Mouse (Mus musculus): ENCODE measurements around the gene Cdx4. TPM values are rescaled to one million over a fixed set of nuclear protein-coding genes. Genes with fewer than 3 reads are reported as not detected.

Gene Cdx4
- polyA plus RNA-seq, 1 experiment from 2014 or later, result not detected

- 75% methylated on average over 3 of the region's 3 CpGs for WGBS
- H3K9me3 ChIP-seq (ENCODE audit: control insufficient read depth, low read length), result no peaks in the 10 kb centered on the region
- no peak overlapping the region for H3K4me3 ChIP-seq (ENCODE audit: low read length)
- ATAC-seq (ENCODE audit: low read depth), result no peak
- no peak overlapping the region for H3K9ac ChIP-seq (ENCODE audit: low read length)
- H3K4me1 ChIP-seq (replicated peaks; ENCODE audit: control insufficient read depth, insufficient read depth, low read length), result no peaks in the 10 kb centered on the region
- no peak overlapping the region for H3K4me2 ChIP-seq (ENCODE audit: low read depth, low read length)
- no peaks in the 10 kb centered on the region for H3K36me3 ChIP-seq (ENCODE audit: control insufficient read depth, insufficient read depth, low read length)
- peaks cover 51% of the 10 kb centered on the region for H3K27me3 ChIP-seq (ENCODE audit: control insufficient read depth, insufficient read depth, low read depth, low read length)
- H3K27ac ChIP-seq (ENCODE audit: low read length), result no peak overlapping the region
Observed at GRCm38 (mm10) chrX:103325900-103326299, 4.7 kb downstream of the Cdx4 start.

DNA sequence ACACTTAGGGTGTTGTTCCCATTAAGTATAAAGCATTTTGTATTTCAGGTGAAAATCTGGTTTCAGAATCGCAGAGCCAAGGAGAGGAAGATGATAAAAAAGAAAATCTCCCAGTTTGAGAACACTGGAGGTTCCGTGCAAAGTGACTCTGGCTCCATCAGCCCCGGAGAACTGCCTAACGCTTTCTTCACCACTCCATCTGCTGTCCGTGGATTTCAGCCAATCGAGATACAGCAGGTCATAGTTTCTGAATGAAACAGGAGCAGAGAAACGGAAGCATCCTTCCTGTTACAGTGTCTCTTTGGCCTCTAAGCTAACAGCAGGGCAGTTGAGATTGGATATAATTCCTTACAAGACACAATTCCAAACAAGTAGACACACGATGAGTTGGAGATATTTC lies 8.2 kb downstream of the Cdx4 start:
- H3K9me3 ChIP-seq (ENCODE audit: control insufficient read depth, low read length), result no peaks in the 10 kb centered on the region
- H3K36me3 ChIP-seq (ENCODE audit: control insufficient read depth, insufficient read depth, low read length), result no peaks in the 10 kb centered on the region
- no peak overlapping the region for H3K4me2 ChIP-seq (ENCODE audit: low read depth, low read length)
- 55% methylated on average over 8 of the region's 8 CpGs for WGBS
- no peak overlapping the region for H3K9ac ChIP-seq (ENCODE audit: low read length)
- H3K27ac ChIP-seq (ENCODE audit: low read length), result no peak overlapping the region
- ATAC-seq (ENCODE audit: low read depth), result no peak
- H3K27me3 ChIP-seq (ENCODE audit: control insufficient read depth, insufficient read depth, low read depth, low read length), result peaks cover 29% of the 10 kb centered on the region
- H3K4me1 ChIP-seq (replicated peaks; ENCODE audit: control insufficient read depth, insufficient read depth, low read length), result no peaks in the 10 kb centered on the region
- no peak overlapping the region for H3K4me3 ChIP-seq (ENCODE audit: low read length)

GRCm38 (mm10) chrX:103331125-103331858 lies 10.1 kb downstream of the Cdx4 start:
- Histone ChIP-seq H3K4me3 (ENCODE audit: low read length) (no peak overlapping the region), H3K4me1 (replicated peaks; ENCODE audit: control insufficient read depth, insufficient read depth, low read length) (no peaks in the 10 kb centered on the region), H3K27me3 (ENCODE audit: control insufficient read depth, insufficient read depth, low read depth, low read length) (peaks cover 20% of the 10 kb centered on the region), H3K27ac (ENCODE audit: low read length) (no peak overlapping the region), H3K36me3 (ENCODE audit: control insufficient read depth, insufficient read depth, low read length) (no peaks in the 10 kb centered on the region), H3K4me2 (ENCODE audit: low read depth, low read length) (no peak overlapping the region), H3K9ac (ENCODE audit: low read length) (no peak overlapping the region), H3K9me3 (ENCODE audit: control insufficient read depth, low read length) (no peaks in the 10 kb centered on the region)
- WGBS, result 47% methylated on average over 5 of the region's 5 CpGs
- ATAC-seq (ENCODE audit: low read depth), result no peak

GRCm38 (mm10) chrX:103341369-103342113 lies 20.3 kb downstream of the Cdx4 start:
- Histone ChIP-seq H3K36me3 (ENCODE audit: control insufficient read depth, insufficient read depth, low read length) (no peaks in the 10 kb centered on the region), H3K9ac (ENCODE audit: low read length) (no peak overlapping the region), H3K4me1 (replicated peaks; ENCODE audit: control insufficient read depth, insufficient read depth, low read length) (no peaks in the 10 kb centered on the region), H3K27me3 (ENCODE audit: control insufficient read depth, insufficient read depth, low read depth, low read length) (peaks cover 9% of the 10 kb centered on the region), H3K27ac (ENCODE audit: low read length) (no peak overlapping the region), H3K4me2 (ENCODE audit: low read depth, low read length) (no peak overlapping the region), H3K4me3 (ENCODE audit: low read length) (no peak overlapping the region), H3K9me3 (ENCODE audit: control insufficient read depth, low read length) (no peaks in the 10 kb centered on the region)
- WGBS, result 61% methylated on average over 3 of the region's 3 CpGs
- ATAC-seq (ENCODE audit: low read depth), result no peak

DNA sequence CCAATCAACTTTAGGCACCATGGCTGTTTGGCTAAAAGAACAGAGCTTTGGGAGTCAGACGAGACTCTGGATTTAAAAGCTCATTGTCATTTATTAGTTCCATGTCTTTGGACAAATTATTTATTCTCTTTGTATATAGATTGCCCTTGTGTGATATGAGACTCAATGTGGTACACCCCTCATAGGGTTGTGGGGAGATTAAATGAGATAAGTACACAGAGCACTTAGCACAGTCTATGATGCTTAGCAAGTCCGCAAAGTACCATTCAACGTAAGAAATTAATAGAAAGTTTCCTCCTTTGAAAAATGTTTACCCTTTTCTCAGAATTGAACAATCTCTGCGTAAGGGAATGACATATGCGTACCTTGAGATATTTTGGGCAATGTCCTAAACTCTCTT lies 34.6 kb downstream of the Cdx4 start:
- ATAC-seq (ENCODE audit: low read depth), result no peak

GRCm38 (mm10) chrX:103356287-103356686 lies 35.1 kb downstream of the Cdx4 start, which contains the start of gene Chic1:
Gene Chic1 (plus strand): TSS chrX:103356476.
- no peaks in the 10 kb centered on the region for H3K9me3 ChIP-seq (ENCODE audit: control insufficient read depth, low read length)
- peaks cover 15% of the 10 kb centered on the region for H3K27me3 ChIP-seq (ENCODE audit: control insufficient read depth, insufficient read depth, low read depth, low read length)
- 14% methylated on average over 34 of the region's 34 CpGs for WGBS
- ATAC-seq (ENCODE audit: low read depth), result peak; percentile 97
- H3K36me3 ChIP-seq (ENCODE audit: control insufficient read depth, insufficient read depth, low read length), result no peaks in the 10 kb centered on the region
- H3K9ac ChIP-seq (ENCODE audit: low read length), result peak within 1 kb of the TSS; percentile 64
- peak within 1 kb of the TSS; percentile 62 for H3K4me3 ChIP-seq (ENCODE audit: low read length)
- peak within 1 kb of the TSS; percentile 62 for H3K4me2 ChIP-seq (ENCODE audit: low read depth, low read length)
- H3K4me1 ChIP-seq (replicated peaks; ENCODE audit: control insufficient read depth, insufficient read depth, low read length), result no peaks in the 10 kb centered on the region; the same call in 1 of the 2 replicates
- H3K27ac ChIP-seq (ENCODE audit: low read length), result no peak within 1 kb of the TSS

More for the DNA sequence above, 34.6 kb downstream of the Cdx4 start:
- H3K36me3 ChIP-seq (ENCODE audit: control insufficient read depth, insufficient read depth, low read length), result no peaks in the 10 kb centered on the region
- H3K4me3 ChIP-seq (ENCODE audit: low read length), result peak overlapping the region; percentile 62
- no peaks in the 10 kb centered on the region; the same call in 1 of the 2 replicates for H3K4me1 ChIP-seq (replicated peaks; ENCODE audit: control insufficient read depth, insufficient read depth, low read length)
- H3K27ac ChIP-seq (ENCODE audit: low read length), result no peak overlapping the region
- H3K9ac ChIP-seq (ENCODE audit: low read length), result no peak overlapping the region
- peaks cover 19% of the 10 kb centered on the region for H3K27me3 ChIP-seq (ENCODE audit: control insufficient read depth, insufficient read depth, low read depth, low read length)
- peak overlapping the region; percentile 62 for H3K4me2 ChIP-seq (ENCODE audit: low read depth, low read length)
- H3K9me3 ChIP-seq (ENCODE audit: control insufficient read depth, low read length), result no peaks in the 10 kb centered on the region
- 37% methylated on average over 5 of the region's 5 CpGs for WGBS

- ATAC-seq (ENCODE audit: low read depth), result peak; percentile 57
- Histone ChIP-seq H3K4me3 (ENCODE audit: low read length) (peak overlapping the region; percentile 62), H3K27ac (ENCODE audit: low read length) (no peak overlapping the region), H3K36me3 (ENCODE audit: control insufficient read depth, insufficient read depth, low read length) (no peaks in the 10 kb centered on the region), H3K9me3 (ENCODE audit: control insufficient read depth, low read length) (no peaks in the 10 kb centered on the region), H3K4me2 (ENCODE audit: low read depth, low read length) (peak overlapping the region; percentile 62), H3K9ac (ENCODE audit: low read length) (peak overlapping the region; percentile 64), H3K4me1 (replicated peaks; ENCODE audit: control insufficient read depth, insufficient read depth, low read length) (no peaks in the 10 kb centered on the region; the same call in 1 of the 2 replicates), H3K27me3 (ENCODE audit: control insufficient read depth, insufficient read depth, low read depth, low read length) (peaks cover 15% of the 10 kb centered on the region)
- WGBS, result 12% methylated on average over 24 of the region's 24 CpGs
Observed at GRCm38 (mm10) chrX:103356761-103357236, 35.6 kb downstream of the Cdx4 start.

DNA sequence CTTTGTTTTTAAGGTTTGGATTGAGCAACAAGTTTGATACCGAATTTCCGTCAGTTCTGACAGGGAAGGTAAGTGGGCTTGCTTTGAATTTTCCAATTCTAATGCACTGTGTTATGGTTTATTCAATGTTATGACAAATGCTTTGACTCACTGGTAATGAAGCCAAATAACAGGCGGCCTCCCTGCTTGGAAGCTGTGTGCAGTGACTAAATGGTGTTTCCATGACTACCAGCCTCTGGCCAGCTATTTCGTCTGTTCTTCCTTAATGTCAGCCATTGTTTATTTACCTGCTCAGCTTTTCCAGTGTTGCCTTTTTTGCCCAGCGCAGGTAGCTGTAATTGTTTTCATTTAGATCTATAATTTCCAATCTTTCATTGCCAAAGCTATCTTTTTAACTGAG lies 45.0 kb downstream of the Cdx4 start:
- H3K27me3 ChIP-seq (ENCODE audit: control insufficient read depth, insufficient read depth, low read depth, low read length), result no peaks in the 10 kb centered on the region; the same call in 1 of the 2 replicates
- no peaks in the 10 kb centered on the region for H3K4me1 ChIP-seq (replicated peaks; ENCODE audit: control insufficient read depth, insufficient read depth, low read length)
- no peak overlapping the region for H3K4me2 ChIP-seq (ENCODE audit: low read depth, low read length)
- H3K4me3 ChIP-seq (ENCODE audit: low read length), result no peak overlapping the region
- H3K9me3 ChIP-seq (ENCODE audit: control insufficient read depth, low read length), result no peaks in the 10 kb centered on the region
- no peak overlapping the region for H3K9ac ChIP-seq (ENCODE audit: low read length)
- no peak for ATAC-seq (ENCODE audit: low read depth)
- WGBS, result 49% methylated on average over 5 of the region's 5 CpGs
- no peak overlapping the region for H3K27ac ChIP-seq (ENCODE audit: low read length)
- no peaks in the 10 kb centered on the region for H3K36me3 ChIP-seq (ENCODE audit: control insufficient read depth, insufficient read depth, low read length)

DNA sequence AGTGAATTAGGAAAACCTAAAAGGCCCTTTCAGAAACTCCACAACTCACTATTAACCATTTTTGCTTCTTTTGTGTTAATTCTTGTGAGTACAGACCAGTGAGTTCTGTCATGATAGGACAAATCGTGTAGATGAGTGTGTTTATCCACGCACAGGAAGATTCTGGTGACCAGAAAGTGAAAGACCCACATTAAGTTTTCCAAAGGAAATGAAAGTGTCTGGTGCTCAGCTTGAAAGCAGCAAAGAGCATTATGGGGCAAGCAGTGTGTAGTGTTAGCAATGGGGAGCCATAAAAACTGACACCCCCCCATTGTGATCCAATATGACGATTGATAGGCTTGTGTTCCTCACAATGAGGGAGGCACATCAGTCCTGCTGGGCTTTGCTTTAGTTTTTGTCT lies 47.5 kb downstream of the Cdx4 start:
- Histone ChIP-seq H3K9me3 (ENCODE audit: control insufficient read depth, low read length) (no peaks in the 10 kb centered on the region), H3K4me1 (replicated peaks; ENCODE audit: control insufficient read depth, insufficient read depth, low read length) (no peaks in the 10 kb centered on the region), H3K4me3 (ENCODE audit: low read length) (no peak overlapping the region), H3K27me3 (ENCODE audit: control insufficient read depth, insufficient read depth, low read depth, low read length) (no peaks in the 10 kb centered on the region; the same call in 1 of the 2 replicates), H3K27ac (ENCODE audit: low read length) (no peak overlapping the region), H3K36me3 (ENCODE audit: control insufficient read depth, insufficient read depth, low read length) (no peaks in the 10 kb centered on the region), H3K9ac (ENCODE audit: low read length) (no peak overlapping the region), H3K4me2 (ENCODE audit: low read depth, low read length) (no peak overlapping the region)
- WGBS, result 80% methylated on average over 3 of the region's 3 CpGs
- ATAC-seq (ENCODE audit: low read depth), result no peak

All from lung, embryonic 16.5 days (tissue).